Mouse (Mus musculus) spleen, adult 18-20 months (tissue): ENCODE results near the gene Krt24.

Experiments
- DNase-seq, 2 experiments: peaks; one replicate each; pipeline ENCODE4 v3.0.0; 2022; ENCODE audit warnings: mixed read lengths in 2 of 2

Krt24 gene

GRCm38 (mm10) chr11:99284833-99285312 is at the start of gene Krt24:
Krt24 (minus strand) TSS chr11:99285262.
- no peak for DNase-seq

- no peak for DNase-seq
Measured at GRCm38 (mm10) chr11:99333426-99333825, 48.4 kb upstream of the Krt24 start.

DNA sequence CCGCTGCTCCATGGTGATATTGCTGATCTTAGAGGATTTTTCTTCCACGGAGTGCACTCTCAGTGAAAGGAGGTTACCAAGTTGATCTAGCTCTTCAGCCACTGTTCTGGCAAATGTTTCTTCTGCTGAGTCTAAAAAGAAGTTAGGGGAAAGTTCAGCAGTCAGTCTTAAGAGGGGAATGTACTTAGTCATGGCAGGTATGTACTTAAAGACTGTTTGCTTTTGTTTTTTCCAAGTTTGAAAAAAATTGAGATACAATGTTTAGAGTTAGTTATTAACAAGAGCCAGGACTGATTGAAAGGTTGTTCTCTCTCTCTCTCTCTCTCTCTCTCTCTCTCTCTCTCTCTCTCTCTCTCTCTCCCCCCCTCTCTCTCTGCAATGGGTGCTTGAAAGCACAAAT is 44.6 kb upstream of the Krt24 start:
- DNase-seq, result no peak

DNA sequence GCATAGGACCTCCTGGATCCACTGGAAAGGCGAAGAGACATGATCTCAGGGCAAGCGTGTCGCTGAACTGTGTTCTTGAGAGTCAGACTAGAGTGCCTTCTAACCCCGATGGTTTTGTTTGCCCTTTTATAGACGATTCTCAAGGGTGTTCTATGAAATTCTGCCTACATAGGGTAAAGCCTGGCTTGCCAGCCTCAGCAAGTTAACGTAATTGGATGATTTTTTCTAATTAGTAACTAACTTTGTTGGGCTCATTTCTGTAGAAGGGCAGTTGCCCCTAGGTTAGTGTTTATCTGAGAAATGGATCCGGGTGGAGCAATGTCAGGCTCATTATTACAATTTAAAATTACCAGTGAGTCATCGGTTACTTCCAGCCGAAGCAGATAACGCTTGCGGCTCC is 37.8 kb upstream of the Krt24 start, which contains the start of gene Krt25:
Gene Krt25 (minus strand): TSS at position 101 of the 400 bp plus-strand sequence.
- DNase-seq, result no peak

- DNase-seq, result no peak
Measured at GRCm38 (mm10) chr11:99321094-99321493, 36.0 kb upstream of the Krt24 start.

GRCm38 (mm10) chr11:99319127-99319526 is 34.1 kb upstream of the Krt24 start:
- no peak for DNase-seq

DNA sequence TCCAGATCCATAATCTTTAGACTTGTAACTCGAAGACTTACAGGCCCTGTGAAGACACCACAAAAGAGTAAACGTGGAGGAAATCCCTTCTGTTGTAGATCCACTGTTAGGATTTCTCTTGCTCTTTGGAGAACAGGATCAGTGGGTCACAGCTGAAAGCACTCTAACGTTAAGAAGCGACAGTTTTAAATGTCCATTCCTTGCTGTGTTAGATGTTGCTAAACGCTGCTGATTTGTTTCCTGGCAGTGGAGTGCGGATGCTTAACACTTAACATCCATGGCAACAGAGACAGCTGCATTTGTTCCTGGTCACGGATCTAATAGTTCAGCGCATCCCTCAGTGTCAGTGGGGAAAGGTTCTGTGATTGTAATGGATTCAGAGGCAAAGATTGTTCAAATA is 31.5 kb upstream of the Krt24 start:
- no peak for DNase-seq

- no peak for DNase-seq
Measured at GRCm38 (mm10) chr11:99314594-99314993, 29.5 kb upstream of the Krt24 start.

GRCm38 (mm10) chr11:99310882-99311281 is 25.8 kb upstream of the Krt24 start:
- DNase-seq, result no peak

GRCm38 (mm10) chr11:99307579-99307978 is 22.5 kb upstream of the Krt24 start:
- peak; percentile 28 to 68 for DNase-seq

DNA sequence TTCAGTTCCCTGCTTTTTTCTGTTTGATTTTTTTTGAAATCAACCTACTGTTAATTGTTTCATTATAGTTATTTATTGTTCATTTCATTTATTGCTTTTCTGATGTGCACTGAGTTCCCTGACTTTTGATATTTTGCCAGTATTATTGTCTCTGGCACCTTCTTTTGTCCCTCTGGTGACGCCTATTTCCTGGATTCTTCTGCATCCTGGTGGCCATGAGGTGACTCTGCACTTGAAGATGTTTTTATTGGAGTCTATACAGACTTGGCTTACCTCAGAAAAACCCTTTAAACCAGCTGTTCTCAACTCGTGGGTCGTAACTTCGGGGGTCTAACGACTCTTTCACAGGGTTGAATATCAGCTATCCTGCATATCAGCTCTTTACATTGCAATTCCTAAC is 10.0 kb upstream of the Krt24 start:
- DNase-seq, result no peak

DNA sequence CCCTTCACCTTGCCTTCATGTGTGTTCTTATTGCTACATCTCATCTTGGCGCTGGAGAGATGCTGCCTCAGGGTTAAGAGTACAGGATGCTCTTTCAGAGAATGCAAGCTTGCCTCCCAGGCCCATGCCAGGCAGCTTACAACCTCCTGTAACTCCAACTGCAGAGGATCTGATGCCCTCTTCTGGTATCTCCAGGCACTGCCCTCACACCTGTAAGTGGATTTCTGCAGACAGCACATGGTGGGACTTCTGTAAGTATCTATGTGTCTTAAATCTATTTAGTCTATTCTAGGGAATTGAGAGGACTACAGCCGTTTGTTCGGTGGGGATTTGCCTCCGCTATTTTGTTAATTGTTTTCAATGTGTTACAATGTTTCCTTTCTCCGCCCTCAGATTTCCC is 7.8 kb upstream of the Krt24 start:
- DNase-seq, result peak; percentile 12 to 36

DNA sequence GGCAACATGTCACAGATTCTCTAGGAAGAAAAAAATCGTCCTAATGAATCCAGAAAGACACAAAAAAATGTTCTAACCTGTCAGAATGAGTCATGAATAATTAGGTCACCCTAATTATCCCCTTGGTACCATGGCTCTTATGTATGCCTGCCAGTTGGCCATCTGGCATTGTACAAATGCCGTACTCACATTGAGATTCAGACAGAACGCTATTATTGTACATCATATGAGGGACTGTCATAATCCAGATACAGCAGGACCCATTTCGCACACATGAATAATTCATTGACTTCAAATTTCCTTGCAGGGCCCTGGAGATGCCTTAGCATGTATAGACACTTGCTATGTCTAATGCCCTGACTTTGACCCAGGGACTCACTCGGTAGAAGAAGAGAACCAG is 1.1 kb downstream of the Krt24 start:
- no peak for DNase-seq

GRCm38 (mm10) chr11:99283334-99283733 is 1.7 kb downstream of the Krt24 start:
- DNase-seq, result no peak

DNA sequence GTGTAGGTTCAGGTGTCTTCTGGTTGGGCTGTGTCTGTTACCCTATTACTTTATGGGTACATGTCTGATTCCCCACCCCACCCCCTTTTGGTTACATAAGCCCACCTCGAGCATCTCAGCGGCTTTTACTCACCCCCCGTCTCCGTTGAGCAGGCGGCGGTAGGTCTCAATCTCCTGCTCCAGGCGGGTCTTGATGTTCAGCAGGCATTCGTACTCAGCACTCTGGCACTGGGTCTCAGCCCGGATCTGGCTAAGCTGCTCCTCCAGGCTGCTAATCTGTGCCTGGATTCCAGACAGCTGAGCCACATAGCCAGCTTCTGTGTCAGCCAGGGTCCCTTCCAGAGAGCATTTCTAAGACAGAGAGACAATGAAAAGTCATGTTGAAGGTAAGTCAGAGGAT is 3.9 kb downstream of the Krt24 start:
- no peak for DNase-seq

- DNase-seq, result no peak
Measured at GRCm38 (mm10) chr11:99279986-99280385, 5.1 kb downstream of the Krt24 start.

GRCm38 (mm10) chr11:99276786-99277185 is 8.3 kb downstream of the Krt24 start:
- no peak for DNase-seq

GRCm38 (mm10) chr11:99275624-99276023 is 9.4 kb downstream of the Krt24 start:
- no peak for DNase-seq

- DNase-seq, result no peak
Measured at GRCm38 (mm10) chr11:99272721-99273120, 12.3 kb downstream of the Krt24 start.

- DNase-seq, result no peak
Measured at GRCm38 (mm10) chr11:99269192-99269591, 15.9 kb downstream of the Krt24 start.

DNA sequence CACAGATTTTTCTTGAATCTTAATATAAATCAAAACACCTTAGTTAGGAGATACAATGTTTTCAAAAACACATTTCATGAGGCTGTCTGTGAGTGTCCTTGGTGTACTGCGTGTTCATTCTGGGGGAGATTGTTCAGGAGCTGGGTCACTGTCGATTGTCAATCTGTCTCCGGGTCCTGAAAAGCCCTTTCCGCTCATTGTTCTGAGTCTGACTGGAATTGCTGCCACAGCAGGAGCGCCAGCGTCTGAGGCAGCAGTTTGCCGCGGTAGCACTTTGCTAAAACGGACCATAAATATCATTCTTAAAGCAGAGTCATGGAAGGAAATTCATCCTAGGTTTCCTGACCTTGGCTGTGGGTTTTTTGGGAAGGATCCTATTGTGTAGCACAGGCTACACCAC is 19.3 kb downstream of the Krt24 start:
- DNase-seq, result no peak

DNA sequence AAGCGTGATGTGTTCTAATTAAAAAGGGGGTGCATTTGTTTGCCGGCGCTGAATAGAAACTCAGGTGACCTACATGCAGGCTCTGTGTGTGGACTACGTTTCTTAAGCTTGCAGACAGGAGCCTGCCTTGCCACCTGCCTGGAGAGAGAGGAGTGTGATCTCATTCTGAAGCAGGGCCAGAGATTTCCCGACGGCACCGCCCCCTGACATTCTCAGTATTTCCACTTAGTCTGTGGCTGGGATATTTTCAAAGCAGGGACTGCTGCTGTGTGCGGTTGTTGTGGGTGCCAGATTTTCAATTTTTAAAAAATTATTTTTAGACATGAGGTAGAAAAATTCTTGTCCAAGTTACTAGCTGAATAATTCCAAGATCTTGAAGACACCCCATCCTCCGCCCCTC is 19.8 kb downstream of the Krt24 start:
- no peak for DNase-seq

DNA sequence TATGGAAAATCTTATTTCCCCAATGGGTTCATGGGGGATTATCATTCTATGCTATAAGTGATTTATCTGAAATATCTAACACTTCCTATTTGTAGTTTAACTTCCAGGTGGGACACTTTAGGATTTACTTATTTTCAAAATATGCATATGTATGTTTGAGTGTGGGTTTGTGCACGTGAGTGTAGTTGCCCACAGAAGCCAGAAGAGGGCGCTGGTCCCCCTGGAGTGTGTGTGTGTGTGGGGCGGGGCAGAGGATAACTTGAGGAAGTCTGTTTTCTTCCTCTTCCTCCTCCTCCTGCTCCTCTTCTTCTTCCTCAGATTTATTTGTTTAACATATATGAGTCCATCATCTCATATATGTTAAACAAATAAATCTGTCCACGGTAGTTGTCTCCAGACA is 28.8 kb downstream of the Krt24 start:
- DNase-seq, result no peak

- DNase-seq, result no peak
Measured at GRCm38 (mm10) chr11:99255316-99255715, 29.7 kb downstream of the Krt24 start.

- no peak for DNase-seq
Measured at GRCm38 (mm10) chr11:99253893-99254292, 31.2 kb downstream of the Krt24 start.

DNA sequence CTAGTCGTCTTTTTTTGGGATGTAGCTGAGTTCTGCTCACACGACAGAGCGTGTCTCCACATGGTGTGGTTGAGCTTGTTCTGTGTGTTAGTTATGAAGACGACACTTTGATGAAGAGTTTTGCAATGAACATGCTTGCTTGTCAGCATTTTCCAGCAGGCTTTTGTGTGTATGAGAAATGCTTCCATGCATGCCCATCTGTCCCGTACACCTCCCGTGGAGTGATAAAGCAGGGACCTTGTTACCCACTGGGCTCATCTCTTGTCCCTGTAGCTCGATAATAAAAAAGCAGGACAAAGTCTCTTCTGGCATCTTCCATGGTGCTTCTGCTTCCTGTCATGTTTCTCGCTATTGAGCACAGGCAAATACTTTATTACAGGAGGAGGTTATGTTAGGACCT is 32.4 kb downstream of the Krt24 start:
- DNase-seq, result no peak
